Mouse (Mus musculus) granulocyte monocyte progenitor cell, adult 5-6 weeks (primary cell): ENCODE measurements around the gene Ces1a. TPM values are rescaled to one million over a fixed set of nuclear protein-coding genes. Genes with fewer than 3 reads are reported as not detected.
A peak's percentile ranks its signal among the peaks of the same experiment; 100 is the strongest.

Experiments used
- ATAC-seq: replicated peaks from 2 replicates; pipeline ENCODE4 v1.8.0; 2016; ENCODE audit warnings: mild to moderate bottlenecking, moderate TSS enrichment, inconsistent platforms; ENCODE audit not compliant: poor library complexity, severe bottlenecking
- total RNA-seq, 2 experiments: library from RNA; stranded (forward) in 1 of 2; stranded (reverse) in 1 of 2; fragments of 200-712, 200-1000 nt in 1 of 2; fragments of >200 nt in 1 of 2; fragmentation: Nextera tagmentation in 1 of 2; gene quantifications; 2 replicates each; pipeline ENCODE4 v1.2.3; 2014 to 2017

Gene Ces1a
- not detected in 2 replicates for total RNA-seq (2014; fragmentation: Nextera tagmentation)
- total RNA-seq (2017) = not detected in 2 replicates

- no peak for ATAC-seq
These were observed at the start of gene Ces1a for GRCm38 (mm10) chr8:93048092-93048491. Gene Ces1a, minus strand, starts transcription at chr8:93048192.

GRCm38 (mm10) chr8:93095376-93095775 is 47.4 kb upstream of the Ces1a start:
- peak; percentile 70 for ATAC-seq

- no peak for ATAC-seq
These were observed 43.3 kb upstream of the Ces1a start for GRCm38 (mm10) chr8:93091324-93091723.

GRCm38 (mm10) chr8:93088686-93089122 is 40.7 kb upstream of the Ces1a start:
- ATAC-seq = no peak

- ATAC-seq = no peak
These were observed 40.2 kb upstream of the Ces1a start for GRCm38 (mm10) chr8:93088193-93088592.

GRCm38 (mm10) chr8:93079887-93080286 is 31.9 kb upstream of the Ces1a start, which contains the start of gene Ces1b:
Gene Ces1b, minus strand, starts transcription at chr8:93080017.
- ATAC-seq = no peak

- ATAC-seq = no peak
These were observed 27.3 kb upstream of the Ces1a start for GRCm38 (mm10) chr8:93075251-93075650.

GRCm38 (mm10) chr8:93063416-93064117 is 15.6 kb upstream of the Ces1a start:
- no peak for ATAC-seq

- peak; percentile 61; the same call in 1 of the 2 replicates for ATAC-seq
These were observed 11.2 kb upstream of the Ces1a start for GRCm38 (mm10) chr8:93059185-93059584.

GRCm38 (mm10) chr8:93055238-93055637 is 7.2 kb upstream of the Ces1a start:
- no peak for ATAC-seq

GRCm38 (mm10) chr8:93048510-93049416 is 771 bp upstream of the Ces1a start:
- ATAC-seq = no peak

- ATAC-seq = no peak
These were observed 4.9 kb downstream of the Ces1a start for GRCm38 (mm10) chr8:93043083-93043482.

- ATAC-seq = no peak
These were observed 7.0 kb downstream of the Ces1a start for GRCm38 (mm10) chr8:93040776-93041567.

- ATAC-seq = no peak
These were observed 7.7 kb downstream of the Ces1a start for GRCm38 (mm10) chr8:93040256-93040655.

GRCm38 (mm10) chr8:93038831-93039230 is 9.2 kb downstream of the Ces1a start:
- ATAC-seq = no peak

- no peak for ATAC-seq
These were observed 17.3 kb downstream of the Ces1a start for GRCm38 (mm10) chr8:93030664-93031063.

- ATAC-seq = no peak
These were observed 26.3 kb downstream of the Ces1a start for GRCm38 (mm10) chr8:93021738-93022137.

GRCm38 (mm10) chr8:93014300-93014699 is 33.7 kb downstream of the Ces1a start:
- ATAC-seq = peak; percentile 36

GRCm38 (mm10) chr8:93012226-93012625 is 35.8 kb downstream of the Ces1a start:
- peak; percentile 28; the same call in 1 of the 2 replicates for ATAC-seq

- peak; percentile 93 for ATAC-seq
These were observed 36.6 kb downstream of the Ces1a start for GRCm38 (mm10) chr8:93011439-93011838.
